ENCODE assay signal across 7 mouse cellular contexts in genomic region chr9:108831637-108832036, GRCm38 (mm10). TPM values are rescaled to one million over a fixed set of nuclear protein-coding genes. Genes with fewer than 3 reads are reported as not detected.
DNase-seq lines count a peak whose midpoint lies in the region; ATAC-seq and TF ChIP-seq lines count a peak whose summit lies in the region.

No protein-coding gene starts in this region.

- peak overlapping the region; percentile 90 for H3K4me2 ChIP-seq in stomach, postnatal 0 days (replicated peaks; ENCODE audit: low read depth)

- no peak overlapping the region for H3K27ac ChIP-seq in thymus, adult 2 months (ENCODE audit: control insufficient read depth, insufficient read depth, low read length)
- no peak overlapping the region for H3K27ac ChIP-seq in hindbrain, embryonic 10.5 days
- no peak overlapping the region for H3K27ac ChIP-seq in stomach, postnatal 0 days (replicated peaks)

- no peak for TF ChIP-seq POLR2A in thymus, adult 2 months (IDR thresholded peaks at IDR 0.05; ENCODE audit: control insufficient read depth, extremely low read depth, insufficient read depth, low read length, poor library complexity)

- WGBS in thymus, adult 2 months = 6% methylated on average over 23 of the region's 23 CpGs
- 9% methylated on average over 23 of the region's 23 CpGs for WGBS in hindbrain, embryonic 10.5 days
- WGBS in stomach, postnatal 0 days = 7% methylated on average over 23 of the region's 23 CpGs

- no peak for TF ChIP-seq CTCF in thymus, adult 2 months (IDR thresholded peaks at IDR 0.05; ENCODE audit: borderline replicate concordance, control insufficient read depth, extremely low read depth, insufficient read depth, low read length, poor library complexity)
- TF ChIP-seq CTCF in stomach, postnatal 0 days (IDR thresholded peaks at IDR 0.05; ENCODE audit: low read depth) = no peak

- H3K4me3 ChIP-seq in thymus, adult 2 months (ENCODE audit: control insufficient read depth, insufficient read depth, low read length) = peak overlapping the region; percentile 26
- peak overlapping the region; percentile 63 for H3K4me3 ChIP-seq in hindbrain, embryonic 10.5 days
- H3K4me3 ChIP-seq in stomach, postnatal 0 days (ENCODE audit: low read depth, low read length) = peak overlapping the region; percentile 46

- H3K9ac ChIP-seq in stomach, postnatal 0 days (ENCODE audit: low read length) = peak overlapping the region; percentile 23; the same call in 1 of the 2 replicates

- H3K4me1 ChIP-seq in thymus, adult 2 months (replicated peaks; ENCODE audit: control insufficient read depth, insufficient read depth, low read length) = peaks cover 23% of the 10 kb centered on the region
- H3K4me1 ChIP-seq in hindbrain, embryonic 10.5 days (replicated peaks) = peaks cover 35% of the 10 kb centered on the region
- H3K4me1 ChIP-seq in stomach, postnatal 0 days (replicated peaks; ENCODE audit: control insufficient read depth, insufficient read depth) = peaks cover 10% of the 10 kb centered on the region

- H3K9me3 ChIP-seq in hindbrain, embryonic 10.5 days = no peaks in the 10 kb centered on the region
- H3K9me3 ChIP-seq in stomach, postnatal 0 days (ENCODE audit: control insufficient read depth, low read length) = no peaks in the 10 kb centered on the region

- no peak for TF ChIP-seq EP300 in stomach, postnatal 0 days (optimal IDR thresholded peaks at IDR 0.05)

- no peak for DNase-seq in thymus, adult 2 months
- no peak for DNase-seq in thymus, postnatal 10 days (ENCODE audit: low spot score in 2 of 2)
- peak; percentile 15 for DNase-seq in hindbrain, embryonic 10.5 days (ENCODE audit: low spot score)
- peak; percentile 56 for DNase-seq in lung, postnatal 36 days
- no peak for DNase-seq in stomach, postnatal 0 days (ENCODE audit: low spot score)
- no peak for DNase-seq in urinary bladder, postnatal 36 days (ENCODE audit: low spot score in 2 of 2)
- DNase-seq in frontal cortex, adult 2 months (ENCODE audit: extremely low spot score in 1 of 2, low spot score in 1 of 2) = no peak

- ATAC-seq in stomach, postnatal 0 days (ENCODE audit: low FRiP score, low TSS enrichment) = no peak

- no peaks in the 10 kb centered on the region for H3K36me3 ChIP-seq in thymus, adult 2 months (ENCODE audit: control insufficient read depth, insufficient read depth, low read length)
- peaks cover 74% of the 10 kb centered on the region for H3K36me3 ChIP-seq in hindbrain, embryonic 10.5 days
- H3K36me3 ChIP-seq in stomach, postnatal 0 days (ENCODE audit: control insufficient read depth, insufficient read depth, low read length) = no peaks in the 10 kb centered on the region

- H3K27me3 ChIP-seq in thymus, adult 2 months (ENCODE audit: control insufficient read depth, insufficient read depth, low read length) = peaks cover 12% of the 10 kb centered on the region; the same call in 1 of the 2 replicates
- peaks cover 77% of the 10 kb centered on the region for H3K27me3 ChIP-seq in hindbrain, embryonic 10.5 days (ENCODE audit: insufficient read depth, poor library complexity, severe bottlenecking)
- H3K27me3 ChIP-seq in stomach, postnatal 0 days (ENCODE audit: control insufficient read depth, insufficient read depth, low read length) = peaks cover 3% of the 10 kb centered on the region; the same call in 1 of the 2 replicates

RNA-seq across cellular contexts. Expression of gene Celsr3, which starts 5.5 kb away (rescaled TPM):
- 0.09 and 0.26 TPM in 2 replicates for polyA plus RNA-seq in thymus, adult 2 months (2012; rRNA removed)
- 4.5 and 7.2 TPM in 2 replicates for polyA plus RNA-seq in hindbrain, embryonic 10.5 days (2016; fragmentation: Nextera tagmentation; extraction: Ambion mirVana)
- polyA plus RNA-seq in stomach, postnatal 0 days (2015; fragmentation: Nextera tagmentation; extraction: Ambion mirVana) = 0.15 and 0.22 TPM in 2 replicates
- 67.4 and 74.7 TPM in 2 replicates for polyA plus RNA-seq in frontal cortex, adult 2 months (2012; rRNA removed)

RNA-seq across cellular contexts. Expression of gene Slc26a6, which starts 21.4 kb away (rescaled TPM):
- polyA plus RNA-seq in thymus, adult 2 months (2012; rRNA removed) = 29.4 and 38.2 TPM in 2 replicates
- polyA plus RNA-seq in hindbrain, embryonic 10.5 days (2016; fragmentation: Nextera tagmentation; extraction: Ambion mirVana) = 11.2 and 12.6 TPM in 2 replicates
- polyA plus RNA-seq in stomach, postnatal 0 days (2015; fragmentation: Nextera tagmentation; extraction: Ambion mirVana) = 8.0 and 8.2 TPM in 2 replicates
- polyA plus RNA-seq in frontal cortex, adult 2 months (2012; rRNA removed) = 19.5 and 20.7 TPM in 2 replicates

RNA-seq across cellular contexts. Expression of gene Nckipsd, which starts 23.5 kb away (rescaled TPM):
- 24.4 and 30.0 TPM in 2 replicates for polyA plus RNA-seq in thymus, adult 2 months (2012; rRNA removed)
- polyA plus RNA-seq in hindbrain, embryonic 10.5 days (2016; fragmentation: Nextera tagmentation; extraction: Ambion mirVana) = 14.9 and 16.2 TPM in 2 replicates
- 7.9 and 8.5 TPM in 2 replicates for polyA plus RNA-seq in stomach, postnatal 0 days (2015; fragmentation: Nextera tagmentation; extraction: Ambion mirVana)
- polyA plus RNA-seq in frontal cortex, adult 2 months (2012; rRNA removed) = 55.5 and 58.8 TPM in 2 replicates

RNA-seq across cellular contexts. Expression of gene Ip6k2, which starts 48.0 kb away (rescaled TPM):
- 148 and 163 TPM in 2 replicates for polyA plus RNA-seq in thymus, adult 2 months (2012; rRNA removed)
- polyA plus RNA-seq in hindbrain, embryonic 10.5 days (2016; fragmentation: Nextera tagmentation; extraction: Ambion mirVana) = 87.2 and 117 TPM in 2 replicates
- 35.7 and 37.8 TPM in 2 replicates for polyA plus RNA-seq in stomach, postnatal 0 days (2015; fragmentation: Nextera tagmentation; extraction: Ambion mirVana)
- polyA plus RNA-seq in frontal cortex, adult 2 months (2012; rRNA removed) = 204 and 217 TPM in 2 replicates

Comparison
In these comparisons a context has a peak if more than half of its experiments do, and no peak if none do; other contexts are left out.
1. DNase-seq: peak in hindbrain, embryonic 10.5 days (single experiment) and lung, postnatal 36 days (single experiment); none in thymus, adult 2 months (single experiment), thymus, postnatal 10 days (0 of 2), stomach, postnatal 0 days (single experiment), urinary bladder, postnatal 36 days (0 of 2) and frontal cortex, adult 2 months (0 of 2).
2. Peak in every context shown above with its lines, with median percentiles within 50 percentile points of each other: H3K4me3 ChIP-seq.